Mouse (Mus musculus) cortical plate, adult 2 months (tissue): Measurements from ENCODE around the gene Meis2.

ENCODE experiments used
- CTCF ChIP-seq: fragments of 200-500 bp; IDR thresholded peaks from 2 replicates; pipeline ENCODE4 v1.5.1; 2011; ENCODE audit warnings: mild to moderate bottlenecking, control low read depth, low read length; ENCODE audit not compliant: insufficient read depth; ENCODE audit errors: extremely low read depth
- POLR2A ChIP-seq: fragments of 200-500 bp; IDR thresholded peaks from 2 replicates; pipeline ENCODE4 v1.6.1; 2011; ENCODE audit warnings: mild to moderate bottlenecking, low read length, control low read depth; ENCODE audit not compliant: insufficient read depth; ENCODE audit errors: extremely low read depth

DNA sequence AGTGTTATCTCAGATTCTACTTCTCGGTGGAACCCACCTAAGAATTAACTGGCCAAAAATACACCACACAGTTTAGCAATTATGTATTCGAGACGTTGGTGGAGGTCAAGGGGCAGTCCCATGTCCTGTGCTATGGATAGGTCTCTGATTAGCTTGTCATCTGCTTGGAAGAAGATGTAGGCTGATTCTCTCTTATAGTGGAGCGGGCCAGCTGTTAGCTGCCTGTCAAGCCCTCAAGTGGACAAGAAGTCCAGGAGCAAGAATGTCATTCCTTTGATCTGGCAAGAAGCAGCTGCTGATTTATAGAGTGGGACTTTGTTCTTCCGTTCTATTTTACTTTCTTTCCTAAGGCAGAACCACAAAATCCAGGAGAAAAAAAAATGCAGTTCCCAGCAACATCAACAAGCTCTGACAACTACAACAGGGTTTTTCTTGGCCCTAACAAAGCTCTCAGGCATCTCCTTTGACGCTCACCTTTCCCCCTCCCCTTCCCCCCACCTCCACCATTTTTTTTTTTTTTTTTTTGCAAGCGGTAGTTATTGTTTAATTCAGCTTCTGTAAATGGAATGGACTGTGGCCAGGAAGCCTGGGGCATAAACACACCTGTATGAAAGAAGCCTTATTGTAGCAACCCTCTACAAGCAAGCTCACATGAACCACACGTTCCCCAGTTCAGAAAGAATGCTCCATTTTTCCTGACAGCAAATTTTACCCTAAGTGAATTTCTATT is 189.7 kb downstream of the Meis2 start:
- no peak for TF ChIP-seq POLR2A
- TF ChIP-seq CTCF: no peak
